Mouse (Mus musculus) lung, embryonic 15.5 days (tissue): Measurements from ENCODE around the gene Nup133. TPM values are rescaled to one million over a fixed set of nuclear protein-coding genes. Genes with fewer than 3 reads are reported as not detected.
A peak's percentile ranks its signal among the peaks of the same experiment; 100 is the strongest.
"Not testable (repeated sequence)": the region's sequence is repeated elsewhere in the genome, so short reads cannot be mapped to it uniquely, and the experiment has no call there.

Experiments
- ATAC-seq: fragments of 200-750 bp; cut with Nextera tagmentation; 2 replicates; pipeline ENCODE4 v1.8.0; 2017; ENCODE audit warnings: moderate number of reproducible peaks, borderline replicate concordance; ENCODE audit not compliant: low FRiP score, low TSS enrichment; ENCODE audit errors: extremely low read depth
- H3K27ac ChIP-seq: fragments of 300-500 bp; sonication (generic); 2 replicates; pipeline ENCODE4 v1.5.1; 2015; ENCODE audit warnings: moderate library complexity, mild to moderate bottlenecking, inconsistent platforms
- H3K27me3 ChIP-seq: fragments of 300-500 bp; sonication (generic); 2 replicates; pipeline ENCODE4 v1.6.1; 2015; ENCODE audit warnings: inconsistent platforms
- H3K36me3 ChIP-seq: fragments of 300-500 bp; sonication (generic); 2 replicates; pipeline ENCODE4 v1.6.1; 2015; ENCODE audit warnings: inconsistent platforms
- H3K4me1 ChIP-seq: fragments of 300-500 bp; sonication (generic); 2 replicates; pipeline ENCODE4 v1.6.1; 2015; ENCODE audit warnings: inconsistent platforms
- H3K4me2 ChIP-seq: fragments of 300-500 bp; sonication (generic); 2 replicates; pipeline ENCODE4 v1.6.1; 2015; ENCODE audit warnings: inconsistent platforms, mild to moderate bottlenecking, moderate library complexity
- H3K4me3 ChIP-seq: fragments of 300-500 bp; sonication (generic); 2 replicates; pipeline ENCODE4 v1.5.1; 2015; ENCODE audit warnings: mild to moderate bottlenecking, inconsistent platforms
- H3K9ac ChIP-seq: fragments of 300-500 bp; sonication (generic); 2 replicates; pipeline ENCODE4 v1.6.1; 2015; ENCODE audit warnings: inconsistent platforms
- H3K9me3 ChIP-seq: fragments of 300-500 bp; sonication (generic); 2 replicates; pipeline ENCODE4 v1.6.1; 2016; ENCODE audit warnings: inconsistent platforms
- WGBS: fragments of 180-500 bp; shearing (Covaris S2); methylation state at CpG from one replicate; pipeline ENCODE4 v1.1.7; 2015; 5-methylcytosine and 5-hydroxymethylcytosine counted together
- polyA plus RNA-seq: library from polyadenylated mRNA; unstranded; fragments of >200 nt; fragmentation: Nextera tagmentation; extraction: Ambion mirVana; gene quantifications from 2 replicates; pipeline ENCODE4 v1.2.1, GENCODE M21; 2015

Gene Nup133
- polyA plus RNA-seq, 1 experiment from 2014 or later: 42.5 TPM

DNA sequence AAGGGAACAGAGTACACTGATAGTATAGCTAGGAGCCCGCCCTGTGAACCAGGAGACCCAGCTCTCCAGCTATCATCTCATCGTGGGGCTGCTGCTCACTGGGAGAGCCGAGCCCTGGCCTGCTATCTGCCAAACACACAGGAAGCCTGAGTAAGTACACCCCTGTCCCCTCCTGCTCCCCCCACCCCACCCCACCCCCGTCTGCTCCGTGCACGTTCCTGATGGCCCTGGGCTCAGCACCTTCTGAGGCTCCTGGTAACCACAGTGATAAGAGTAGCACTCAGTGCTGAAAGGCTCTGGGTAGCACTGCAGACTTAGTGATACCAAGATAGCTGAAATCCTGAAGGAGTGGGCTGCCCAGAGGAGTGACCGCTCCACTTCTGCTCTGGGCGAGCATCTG, 29.9 kb upstream of the Nup133 start:
- ATAC-seq: peak; percentile 4; the same call in 1 of the 2 replicates
- no peaks in the 10 kb centered on the region for H3K36me3 ChIP-seq
- no peak overlapping the region for H3K4me3 ChIP-seq
- no peaks in the 10 kb centered on the region for H3K9me3 ChIP-seq
- peak overlapping the region; percentile 21; the same call in 1 of the 2 replicates for H3K4me2 ChIP-seq
- peak overlapping the region; percentile 78 for H3K27ac ChIP-seq
- H3K9ac ChIP-seq: no peak overlapping the region
- H3K27me3 ChIP-seq: no peaks in the 10 kb centered on the region
- 57% methylated on average over 8 of the region's 8 CpGs for WGBS
- peaks cover 18% of the 10 kb centered on the region for H3K4me1 ChIP-seq

- Histone ChIP-seq H3K4me3 (no peak overlapping the region), H3K27ac (peak overlapping the region; percentile 78), H3K9ac (no peak overlapping the region), H3K4me2 (peak overlapping the region; percentile 21), H3K36me3 (no peaks in the 10 kb centered on the region), H3K27me3 (no peaks in the 10 kb centered on the region), H3K4me1 (peaks cover 18% of the 10 kb centered on the region), H3K9me3 (no peaks in the 10 kb centered on the region)
- WGBS: 34% methylated on average over 14 of the region's 14 CpGs
- ATAC-seq: no peak
Measured at GRCm38 (mm10) chr8:123978166-123978838, 29.2 kb upstream of the Nup133 start.

GRCm38 (mm10) chr8:123977499-123977898, 28.4 kb upstream of the Nup133 start:
- Histone ChIP-seq H3K36me3 (no peaks in the 10 kb centered on the region), H3K4me3 (no peak overlapping the region), H3K27ac (no peak overlapping the region), H3K9ac (no peak overlapping the region), H3K4me2 (no peak overlapping the region), H3K4me1 (peaks cover 18% of the 10 kb centered on the region), H3K27me3 (no peaks in the 10 kb centered on the region), H3K9me3 (no peaks in the 10 kb centered on the region)
- 79% methylated on average over 4 of the region's 4 CpGs for WGBS
- no peak for ATAC-seq

GRCm38 (mm10) chr8:123973495-123973894, 24.4 kb upstream of the Nup133 start:
- H3K4me3 ChIP-seq: no peak overlapping the region
- H3K9ac ChIP-seq: no peak overlapping the region
- peaks cover 2% of the 10 kb centered on the region; the same call in 1 of the 2 replicates for H3K4me1 ChIP-seq
- no peak overlapping the region for H3K27ac ChIP-seq
- H3K27me3 ChIP-seq: no peaks in the 10 kb centered on the region
- H3K9me3 ChIP-seq: no peaks in the 10 kb centered on the region
- no peak overlapping the region for H3K4me2 ChIP-seq
- WGBS: 85% methylated on average over 1 of the region's 1 CpGs
- ATAC-seq: no peak
- H3K36me3 ChIP-seq: no peaks in the 10 kb centered on the region

DNA sequence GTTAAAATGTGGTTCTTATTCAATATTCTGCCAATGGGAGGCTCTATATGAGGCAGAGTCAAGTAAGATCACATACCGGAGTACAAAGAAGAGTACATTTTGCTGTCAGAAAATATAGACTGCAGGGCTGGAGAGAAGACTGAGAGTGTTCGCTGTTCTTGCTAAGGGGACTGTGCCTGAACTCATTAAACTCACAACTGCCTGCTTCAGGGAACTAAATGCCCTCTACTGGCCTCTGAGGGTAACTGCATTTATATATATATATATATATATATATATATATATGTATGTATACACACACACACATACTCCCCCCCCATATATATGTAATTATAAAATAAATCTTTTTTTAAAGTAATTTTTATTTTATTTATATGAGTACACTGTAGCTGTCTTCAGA, 17.8 kb upstream of the Nup133 start:
- no peak overlapping the region for H3K4me3 ChIP-seq
- no peaks in the 10 kb centered on the region for H3K4me1 ChIP-seq
- ATAC-seq: no peak
- H3K36me3 ChIP-seq: peaks cover 4% of the 10 kb centered on the region; the same call in 1 of the 2 replicates
- H3K9ac ChIP-seq: no peak overlapping the region
- H3K4me2 ChIP-seq: no peak overlapping the region
- H3K9me3 ChIP-seq: no peaks in the 10 kb centered on the region
- no peaks in the 10 kb centered on the region for H3K27me3 ChIP-seq
- WGBS: 62% methylated on average over 2 of the region's 2 CpGs
- H3K27ac ChIP-seq: no peak overlapping the region

- peaks cover 11% of the 10 kb centered on the region for H3K36me3 ChIP-seq
- 56% methylated on average over 1 of the region's 1 CpGs for WGBS
Measured at GRCm38 (mm10) chr8:123961371-123961770, 12.3 kb upstream of the Nup133 start.

GRCm38 (mm10) chr8:123960556-123960955, 11.5 kb upstream of the Nup133 start:
- not testable (repeated sequence) for H3K9me3 ChIP-seq, ATAC-seq, H3K4me1 ChIP-seq, H3K4me2 ChIP-seq, H3K4me3 ChIP-seq, H3K27me3 ChIP-seq, H3K27ac ChIP-seq, H3K9ac ChIP-seq
- H3K36me3 ChIP-seq: peaks cover 11% of the 10 kb centered on the region
- 54% methylated on average over 5 of the region's 5 CpGs for WGBS

More at GRCm38 (mm10) chr8:123961371-123961770, 12.3 kb upstream of the Nup133 start:
- H3K4me2 ChIP-seq: no peak overlapping the region
- no peak for ATAC-seq
- no peak overlapping the region for H3K9ac ChIP-seq
- H3K9me3 ChIP-seq: no peaks in the 10 kb centered on the region
- no peak overlapping the region for H3K4me3 ChIP-seq
- no peaks in the 10 kb centered on the region for H3K4me1 ChIP-seq
- H3K27me3 ChIP-seq: no peaks in the 10 kb centered on the region
- no peak overlapping the region for H3K27ac ChIP-seq

- no peak overlapping the region for H3K9ac ChIP-seq
- no peak overlapping the region for H3K4me2 ChIP-seq
- H3K27me3 ChIP-seq: no peaks in the 10 kb centered on the region
- no peak for ATAC-seq
- H3K9me3 ChIP-seq: no peaks in the 10 kb centered on the region
- H3K4me3 ChIP-seq: no peak overlapping the region
- H3K4me1 ChIP-seq: no peaks in the 10 kb centered on the region
- WGBS: 83% methylated on average over 9 of the region's 9 CpGs
- no peak overlapping the region for H3K27ac ChIP-seq
- H3K36me3 ChIP-seq: peaks cover 11% of the 10 kb centered on the region
Measured at GRCm38 (mm10) chr8:123960056-123960455, 11.0 kb upstream of the Nup133 start.

DNA sequence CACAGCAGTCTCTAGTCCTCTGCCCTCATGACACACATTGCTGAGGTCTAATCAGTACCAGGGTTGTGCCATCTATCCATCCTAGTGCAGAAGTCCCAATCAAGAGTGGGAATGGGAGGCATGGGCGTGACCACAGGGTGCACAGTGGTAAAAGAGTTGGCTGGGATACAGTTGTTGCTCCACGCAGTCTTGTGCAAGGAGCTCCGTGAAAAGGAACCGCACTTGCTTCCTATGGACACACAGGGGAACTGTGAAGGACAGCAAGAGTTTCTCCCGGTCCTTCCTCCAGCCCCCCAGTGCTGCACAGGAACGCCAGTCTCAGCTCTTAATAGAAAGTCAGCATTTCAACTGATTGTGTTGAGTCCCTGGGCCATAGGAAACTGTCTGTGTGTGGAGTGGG, 10.4 kb upstream of the Nup133 start:
- no peaks in the 10 kb centered on the region for H3K4me1 ChIP-seq
- no peaks in the 10 kb centered on the region for H3K9me3 ChIP-seq
- H3K27ac ChIP-seq: no peak overlapping the region
- no peak for ATAC-seq
- WGBS: 89% methylated on average over 6 of the region's 6 CpGs
- peaks cover 13% of the 10 kb centered on the region for H3K36me3 ChIP-seq
- no peak overlapping the region for H3K4me2 ChIP-seq
- H3K9ac ChIP-seq: no peak overlapping the region
- H3K27me3 ChIP-seq: no peaks in the 10 kb centered on the region
- no peak overlapping the region for H3K4me3 ChIP-seq

DNA sequence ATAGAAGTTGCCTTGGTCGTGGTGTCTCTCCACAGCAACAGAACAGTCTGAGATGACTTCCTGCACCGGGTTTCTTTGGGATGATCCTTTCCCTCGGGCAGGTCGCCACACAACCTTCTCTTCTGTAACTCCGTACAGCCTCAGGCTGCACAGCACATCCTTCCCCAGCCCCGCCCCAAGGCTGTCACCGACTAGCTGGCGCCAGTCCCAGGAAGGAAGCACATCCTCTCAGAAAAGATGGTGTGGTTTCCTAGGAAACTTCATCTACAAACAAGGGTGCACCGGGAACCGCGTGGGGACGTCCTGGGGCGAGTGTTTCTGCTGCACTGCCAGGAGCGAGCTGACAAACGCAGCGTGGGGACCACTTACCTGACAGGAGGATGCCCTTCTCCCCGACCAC, 9.1 kb upstream of the Nup133 start:
- no peaks in the 10 kb centered on the region for H3K9me3 ChIP-seq
- H3K4me3 ChIP-seq: no peak overlapping the region
- H3K4me1 ChIP-seq: no peaks in the 10 kb centered on the region
- ATAC-seq: no peak
- WGBS: 64% methylated on average over 17 of the region's 17 CpGs
- no peaks in the 10 kb centered on the region for H3K27me3 ChIP-seq
- H3K27ac ChIP-seq: no peak overlapping the region
- no peak overlapping the region for H3K4me2 ChIP-seq
- peaks cover 19% of the 10 kb centered on the region for H3K36me3 ChIP-seq
- no peak overlapping the region for H3K9ac ChIP-seq

- Histone ChIP-seq H3K36me3 (peaks cover 12% of the 10 kb centered on the region), H3K27me3 (no peaks in the 10 kb centered on the region), H3K4me1 (peaks cover 9% of the 10 kb centered on the region), H3K9me3 (no peaks in the 10 kb centered on the region), H3K27ac (no peak overlapping the region), H3K4me2 (no peak overlapping the region), H3K4me3 (no peak overlapping the region), H3K9ac (no peak overlapping the region)
- no peak for ATAC-seq
- WGBS: 88% methylated on average over 8 of the region's 8 CpGs
Measured at GRCm38 (mm10) chr8:123954246-123954645, 5.2 kb upstream of the Nup133 start.

DNA sequence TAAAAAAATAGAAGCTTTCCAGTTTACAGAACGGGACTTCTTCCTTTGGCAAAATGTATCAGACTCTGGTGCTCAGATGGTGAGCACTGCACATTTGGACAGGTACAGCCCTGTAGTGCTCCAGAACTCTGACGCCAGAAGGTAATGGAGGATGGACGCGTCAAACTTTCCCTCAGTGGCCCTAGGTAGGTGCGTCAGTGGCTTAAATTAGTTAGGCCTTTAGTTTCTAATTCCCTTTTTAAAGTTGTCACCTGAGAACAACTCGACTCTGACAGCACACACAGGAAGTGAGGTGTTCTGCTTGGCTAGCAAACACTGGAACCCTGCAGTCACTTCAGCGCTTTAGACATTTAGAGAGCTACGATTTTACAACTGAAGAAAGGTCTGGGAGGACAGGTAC, 4.6 kb upstream of the Nup133 start:
- Histone ChIP-seq H3K4me1 (peaks cover 9% of the 10 kb centered on the region), H3K4me3 (no peak overlapping the region), H3K9ac (no peak overlapping the region), H3K9me3 (no peaks in the 10 kb centered on the region), H3K27me3 (no peaks in the 10 kb centered on the region), H3K36me3 (peaks cover 12% of the 10 kb centered on the region), H3K27ac (no peak overlapping the region), H3K4me2 (no peak overlapping the region)
- no peak for ATAC-seq
- 83% methylated on average over 8 of the region's 8 CpGs for WGBS
